Mouse (Mus musculus): ENCODE results near the gene Grn. TPM values are rescaled to one million over a fixed set of nuclear protein-coding genes. Genes with fewer than 3 reads are reported as not detected.
"Not testable (repeated sequence)": the region's sequence is repeated elsewhere in the genome, so short reads cannot be mapped to it uniquely, and the experiment has no call there.

The Grn gene
- total RNA-seq (2021): 198 and 230 TPM in 2 replicates
- long read RNA-seq, transcript Grn-201 (13 exons, 2,340 nt): major isoform, 129 of 219 reads
- long read RNA-seq, partial matches to known transcripts: 79 of 219 reads
- long read RNA-seq, other reads (novel, unspliced or antisense): 11 of 219 reads

DNA sequence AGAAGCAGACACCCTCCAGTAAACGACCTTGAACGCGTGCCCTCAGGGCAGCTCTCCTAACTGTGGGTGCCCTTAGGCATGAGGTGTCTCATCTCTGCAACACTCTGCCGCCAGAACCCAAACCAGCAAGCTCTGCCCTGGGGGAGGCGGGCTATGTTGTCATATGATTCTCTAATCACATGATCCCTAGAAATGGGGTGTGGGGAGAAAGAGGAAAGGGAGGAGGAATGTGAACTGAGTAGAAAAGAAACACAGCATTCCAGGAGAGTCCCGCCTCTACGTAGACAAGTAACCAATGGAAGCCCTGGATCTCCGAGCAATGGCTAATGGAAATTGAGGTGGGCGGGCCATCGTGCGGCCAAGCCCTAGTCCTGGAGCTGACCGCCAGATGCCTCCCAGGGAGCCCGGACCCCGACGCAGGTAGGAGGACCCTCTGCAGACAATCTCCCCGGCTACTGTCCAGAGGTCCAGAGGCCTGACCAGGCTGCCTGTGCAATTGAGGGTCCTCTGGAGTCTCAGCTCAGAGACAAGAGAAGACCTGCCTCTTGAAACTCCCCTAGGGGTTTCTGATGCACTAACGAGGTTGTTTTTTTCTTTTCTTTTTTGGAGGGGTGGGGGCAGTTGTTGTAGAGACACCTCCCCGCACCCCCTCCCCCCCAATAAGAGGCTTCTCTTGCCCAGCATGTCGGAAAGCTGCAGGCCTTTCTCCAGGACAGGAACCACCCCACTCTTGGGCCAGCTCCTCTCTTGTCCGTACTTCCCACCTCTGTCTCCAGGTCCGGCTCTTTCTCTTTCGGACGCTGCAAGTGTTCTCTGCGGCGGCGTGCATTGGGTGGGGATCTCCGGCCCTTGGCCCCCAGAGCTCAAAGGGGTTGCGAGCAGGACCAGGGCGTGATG, at the start of gene Grn:
Gene Grn (plus strand): TSS at position 195 of the 897 bp plus-strand sequence.
- peak; percentile 82 for DNase-seq

DNA sequence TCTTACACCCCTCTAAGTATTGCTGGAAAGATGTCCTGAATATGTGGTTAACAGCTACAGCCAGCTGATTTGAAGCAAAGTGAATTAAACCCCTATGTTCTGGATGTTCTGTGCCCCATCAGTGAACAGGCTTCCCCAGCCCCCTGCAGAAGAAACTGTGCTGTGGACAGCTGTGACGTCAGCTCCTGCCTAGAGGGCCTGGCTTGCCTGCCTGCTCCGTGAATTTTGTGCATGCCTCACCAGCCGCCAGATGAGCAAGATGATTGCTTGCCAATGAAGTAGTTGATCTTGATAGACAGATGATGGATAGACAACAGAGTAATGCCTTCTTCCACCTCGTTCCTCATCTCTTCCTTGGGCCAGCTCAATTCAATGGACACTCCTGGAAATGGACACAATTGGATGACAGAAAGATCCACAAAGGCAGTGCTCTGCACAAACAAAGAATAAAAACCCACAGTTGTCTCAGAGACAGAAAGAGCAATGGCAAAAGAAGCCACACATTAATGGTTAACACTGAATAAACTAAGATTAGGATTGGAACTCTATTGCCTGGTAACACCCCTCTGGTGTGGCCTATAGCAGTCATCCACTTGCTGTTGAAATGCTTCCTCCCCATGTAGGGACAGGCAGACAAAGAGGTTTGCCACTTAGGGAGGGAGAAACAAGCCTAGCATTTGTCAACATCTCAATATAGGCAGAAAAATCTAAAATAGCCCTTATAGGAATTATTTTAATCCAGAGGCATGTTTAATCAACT, 48.6 kb upstream of the Grn start:
- DNase-seq: no peak

DNA sequence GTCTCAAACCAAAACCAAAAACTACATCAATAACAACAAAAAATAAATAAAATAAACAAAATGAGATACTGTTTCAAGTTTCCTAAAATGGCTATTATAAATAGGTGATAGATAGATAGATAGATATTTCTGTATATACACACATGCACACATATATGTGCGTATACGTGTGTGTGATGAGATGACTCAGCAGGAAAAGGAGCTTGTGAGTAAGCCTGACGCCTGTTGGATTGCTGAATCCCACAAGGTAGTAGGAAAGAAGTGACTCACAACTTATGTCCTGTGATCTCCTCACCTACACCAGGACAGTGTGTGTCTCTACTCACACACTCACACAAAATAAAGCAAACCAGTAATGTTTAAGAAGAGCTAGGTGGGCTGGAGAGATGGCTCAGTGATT, 47.3 kb upstream of the Grn start:
- no peak for DNase-seq

DNA sequence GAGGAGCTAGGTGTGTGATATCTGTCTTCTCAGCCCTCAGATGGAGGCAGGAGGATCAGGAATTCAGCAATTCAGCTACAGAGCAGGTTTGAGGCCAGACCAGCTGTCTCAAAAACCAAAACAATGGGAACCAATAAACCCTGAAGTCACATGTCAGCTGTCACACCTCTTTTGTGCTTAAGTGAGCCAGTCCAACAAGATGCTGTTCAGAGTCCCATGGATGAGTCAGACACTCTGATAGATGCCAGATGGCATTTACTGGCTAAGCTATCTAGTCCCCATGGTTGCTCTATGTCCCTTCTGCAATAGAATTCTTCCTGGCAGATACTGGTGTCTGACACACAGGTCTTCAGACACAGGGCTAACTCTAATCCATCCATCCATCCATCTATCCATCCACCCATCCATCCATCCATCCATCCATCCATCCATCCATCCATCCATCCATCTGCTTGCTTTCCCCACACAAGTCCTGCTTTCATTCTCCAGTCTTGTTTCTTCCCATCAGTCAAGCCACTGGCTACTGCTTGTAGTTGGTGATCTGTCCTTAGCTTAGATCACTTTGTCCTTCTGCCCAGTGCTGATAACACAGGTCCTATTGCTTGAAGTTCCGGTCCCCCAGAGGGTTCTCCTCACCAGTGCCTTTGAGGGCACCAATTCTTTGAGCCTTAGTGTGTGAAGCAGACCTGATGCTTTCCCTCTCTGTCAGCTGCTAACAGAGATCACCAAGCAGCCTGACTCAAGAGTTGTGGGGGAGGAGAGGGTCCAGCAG, 46.6 kb upstream of the Grn start:
- no peak for DNase-seq

DNA sequence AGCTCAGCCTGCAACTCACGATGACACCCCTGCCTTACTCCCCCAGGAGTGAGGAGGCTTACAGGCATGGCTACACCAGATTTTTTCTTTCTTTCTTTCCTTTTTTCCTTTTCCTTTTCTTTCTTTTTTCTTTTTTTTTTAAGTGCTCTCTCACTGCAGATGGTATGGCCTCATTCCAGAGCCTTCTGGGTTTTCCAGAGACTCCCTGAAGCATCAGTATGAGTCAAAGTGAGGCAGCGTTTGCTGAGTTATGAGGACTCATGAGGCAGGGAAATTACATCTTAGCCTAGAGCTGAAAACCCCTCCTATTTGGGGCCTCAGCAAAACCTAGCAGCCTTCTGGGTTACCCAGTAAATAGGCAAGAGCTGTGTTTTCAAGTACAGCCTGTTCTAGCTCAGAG, 45.7 kb upstream of the Grn start:
- DNase-seq: no peak

DNA sequence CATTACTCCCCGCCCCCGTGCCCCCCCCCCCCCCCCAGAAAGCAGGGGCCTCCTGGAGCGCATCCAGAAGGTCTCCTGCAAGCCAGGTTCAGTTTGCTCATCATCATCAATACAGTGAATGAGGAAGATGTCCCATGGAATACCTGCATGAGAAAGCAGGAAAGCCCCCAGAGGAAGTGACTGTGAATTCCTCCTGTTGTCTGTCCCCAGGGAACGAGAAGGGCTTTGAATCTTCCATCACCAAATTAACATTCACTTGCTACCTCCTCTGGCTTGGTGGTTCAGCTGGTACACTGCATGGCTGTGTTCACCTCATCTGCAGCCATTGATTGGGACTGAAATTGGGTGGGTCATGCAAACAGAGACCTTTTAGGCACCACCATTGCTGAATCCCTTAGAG, 45.0 kb upstream of the Grn start:
- no peak for DNase-seq

DNA sequence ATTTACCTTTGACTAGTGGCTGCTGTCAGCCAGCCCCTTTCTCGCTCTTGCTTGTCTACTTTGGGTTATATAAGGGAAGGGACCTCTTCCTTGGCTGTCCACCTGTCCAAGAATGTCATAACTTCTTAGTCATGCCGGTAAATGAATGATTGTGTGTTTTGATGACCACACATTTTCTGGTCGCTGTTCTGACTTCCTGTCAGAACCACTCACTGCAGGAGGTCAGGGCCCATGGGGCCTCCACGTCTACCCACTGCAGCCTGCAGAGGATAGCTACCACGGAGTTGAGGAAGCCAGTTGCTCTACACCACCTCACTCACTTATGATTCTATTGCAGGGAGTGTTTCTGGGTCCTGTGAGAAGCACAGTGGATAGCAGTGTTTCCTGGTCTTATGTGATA, 44.0 kb upstream of the Grn start:
- no peak for DNase-seq

DNA sequence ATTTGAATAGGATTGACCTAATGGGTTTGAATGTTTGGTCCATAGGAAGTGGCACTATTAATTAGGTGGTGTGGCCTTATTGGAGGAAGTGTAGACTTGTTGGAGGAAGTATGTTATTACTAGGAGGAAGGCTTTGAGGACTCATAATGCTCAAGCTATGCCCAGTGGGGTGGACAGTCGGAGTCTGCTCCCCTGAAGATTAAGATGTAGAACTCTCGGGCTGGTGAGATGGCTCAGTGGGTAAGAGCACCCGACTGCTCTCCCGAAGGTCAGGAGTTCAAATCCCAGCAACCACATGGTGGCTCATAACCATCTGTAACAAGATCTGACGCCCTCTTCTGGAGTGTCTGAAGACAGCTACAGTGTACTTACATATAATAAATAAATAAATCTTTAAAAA, 40.7 kb upstream of the Grn start:
- not testable (repeated sequence) for DNase-seq

DNA sequence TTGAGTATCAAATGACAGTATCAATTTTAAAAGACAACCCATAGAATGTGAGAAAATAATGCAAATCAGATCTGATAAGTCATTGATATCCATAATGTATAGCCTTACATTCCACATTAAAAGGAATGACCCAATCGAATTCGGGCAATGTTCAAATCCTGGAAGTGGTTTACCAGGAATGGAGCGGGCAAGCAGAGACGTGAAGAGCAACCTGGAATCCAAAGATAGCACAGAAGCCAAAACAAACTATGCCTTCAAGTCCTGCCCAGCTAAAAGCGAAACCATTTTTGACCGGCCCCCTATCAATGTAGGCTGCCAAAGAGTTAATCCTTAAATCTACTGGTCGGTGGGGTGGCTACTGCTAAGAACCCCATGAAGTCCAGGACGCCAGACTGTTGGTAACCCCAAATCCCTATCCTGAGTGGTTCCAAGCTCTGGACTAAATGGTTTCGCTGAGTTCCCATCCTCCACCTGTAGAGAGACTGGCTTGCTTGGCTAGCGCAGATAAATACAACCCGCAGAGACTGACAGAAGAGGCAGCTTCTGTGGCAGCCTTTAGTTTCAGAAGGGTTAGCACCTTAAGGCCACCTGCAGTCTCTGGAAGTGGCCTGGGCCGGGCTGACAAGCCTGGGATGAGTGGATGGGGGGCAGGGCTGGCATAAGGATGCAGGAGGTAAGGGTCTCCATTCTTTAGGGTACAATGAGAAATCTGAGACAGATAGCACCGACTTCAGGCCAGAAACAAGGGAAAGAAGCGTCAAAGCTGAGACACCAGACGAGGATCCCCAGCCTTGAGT, 37.5 kb upstream of the Grn start:
- no peak for DNase-seq

DNA sequence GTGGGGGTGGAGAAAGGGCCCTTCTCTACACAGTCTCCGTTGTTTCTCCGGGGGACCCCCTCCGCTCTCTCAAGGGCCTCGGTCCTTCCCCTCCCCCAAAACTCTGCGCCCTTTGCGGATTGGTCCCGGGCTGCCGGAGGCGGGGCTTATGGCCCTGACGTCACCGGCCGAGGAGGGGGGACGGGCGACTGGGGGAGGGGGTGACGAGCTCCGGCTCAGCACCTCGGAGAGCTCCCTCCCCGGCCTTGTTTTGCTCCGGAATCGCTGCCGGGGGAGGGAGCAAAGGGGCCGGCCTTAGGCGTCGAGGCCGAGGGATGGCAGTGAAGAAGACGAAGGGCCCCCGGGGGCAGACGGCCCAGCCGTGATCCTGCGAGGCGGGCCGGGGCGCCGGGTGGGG, 36.9 kb upstream of the Grn start, which contains the start of gene Rundc3a:
Gene Rundc3a (plus strand): TSS at position 166 of the 397 bp plus-strand sequence.
- peak; percentile 92 for DNase-seq

DNA sequence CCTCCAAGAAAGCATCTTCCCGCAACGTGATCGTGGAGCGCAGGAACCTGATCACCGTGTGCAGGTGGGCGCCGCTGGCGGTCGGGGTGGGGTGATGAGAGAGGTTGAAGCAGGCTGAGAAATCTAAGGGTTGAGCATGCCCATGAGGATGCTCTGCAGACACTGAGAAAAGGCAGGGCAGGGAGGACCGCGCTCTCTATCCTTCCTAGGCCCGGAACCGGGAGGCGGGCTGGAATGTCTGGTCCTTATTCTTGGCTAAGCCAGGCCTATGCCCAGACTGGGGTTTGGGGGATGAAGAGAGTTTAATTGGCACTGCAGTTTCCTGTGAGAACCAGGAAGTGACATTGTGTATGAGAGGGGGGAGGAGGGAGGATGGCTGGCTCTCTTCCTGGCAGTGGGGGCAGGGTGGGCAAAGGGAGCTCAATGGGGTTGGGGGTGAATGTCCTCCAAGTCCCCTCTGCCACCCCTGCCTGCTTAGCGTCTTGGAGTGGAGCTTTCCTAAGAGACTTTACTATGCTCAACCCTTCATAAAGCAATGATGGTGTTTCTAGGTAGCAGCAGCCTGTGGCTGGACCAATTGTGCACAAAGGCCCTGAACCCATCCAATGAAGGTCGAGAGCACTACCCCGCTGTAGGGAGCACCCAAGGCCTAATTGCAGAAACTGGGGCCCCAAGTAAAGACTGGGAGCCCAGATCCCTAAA, 36.2 kb upstream of the Grn start:
- no peak for DNase-seq

DNA sequence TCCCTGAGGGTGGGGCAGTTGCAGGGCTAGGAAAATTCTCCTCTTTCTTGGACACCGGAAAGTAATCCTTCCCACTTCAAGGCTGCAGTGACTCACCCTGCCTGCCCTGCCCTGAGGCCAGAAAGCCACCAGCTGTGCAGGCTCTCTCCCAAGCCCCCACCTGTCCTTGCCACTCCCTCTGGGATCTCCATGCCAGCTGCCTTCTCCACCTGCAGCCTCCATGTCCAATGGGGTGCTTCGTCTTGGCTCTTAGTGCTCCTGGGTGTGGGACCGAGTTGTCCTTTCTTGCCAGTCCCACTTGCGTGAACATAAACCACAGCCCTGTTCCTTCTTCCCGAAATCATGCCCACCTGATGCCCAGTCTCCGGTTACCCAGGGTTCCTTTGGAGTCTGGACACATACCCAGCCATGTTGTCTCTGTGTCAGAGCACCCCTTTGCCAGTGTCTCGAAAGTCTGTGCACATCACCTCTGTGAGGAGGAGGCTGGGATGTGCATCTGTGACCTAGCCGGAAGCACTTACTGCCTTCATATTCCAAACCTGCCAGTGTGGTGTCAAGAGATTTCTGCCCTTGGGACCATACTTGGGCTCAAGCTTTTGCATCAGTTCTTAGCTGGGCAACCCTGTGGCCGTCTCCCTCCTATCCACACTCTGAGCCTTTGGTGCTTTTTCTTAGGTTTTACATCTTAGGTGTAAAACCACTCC, 35.5 kb upstream of the Grn start:
- DNase-seq: no peak

DNA sequence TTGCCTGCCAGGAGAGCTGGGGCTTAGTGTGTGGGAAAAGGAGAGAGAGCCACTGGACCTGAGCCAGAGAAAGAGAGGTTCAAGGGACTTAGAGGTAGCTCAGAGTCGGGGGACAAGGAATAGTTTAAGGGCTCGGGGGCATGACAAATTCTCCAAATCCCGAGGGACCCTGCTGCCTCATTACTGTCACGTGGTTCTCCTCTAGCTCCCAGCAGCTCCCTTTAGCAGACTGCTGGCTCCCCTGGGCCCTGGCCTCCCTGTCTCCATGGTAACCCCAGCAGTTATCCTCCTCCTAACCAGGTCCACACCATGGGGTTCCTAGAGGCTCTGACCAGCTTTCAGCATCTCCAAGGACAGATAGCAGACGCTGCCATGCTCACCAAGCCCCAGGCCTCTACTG, 34.9 kb upstream of the Grn start:
- no peak for DNase-seq

DNA sequence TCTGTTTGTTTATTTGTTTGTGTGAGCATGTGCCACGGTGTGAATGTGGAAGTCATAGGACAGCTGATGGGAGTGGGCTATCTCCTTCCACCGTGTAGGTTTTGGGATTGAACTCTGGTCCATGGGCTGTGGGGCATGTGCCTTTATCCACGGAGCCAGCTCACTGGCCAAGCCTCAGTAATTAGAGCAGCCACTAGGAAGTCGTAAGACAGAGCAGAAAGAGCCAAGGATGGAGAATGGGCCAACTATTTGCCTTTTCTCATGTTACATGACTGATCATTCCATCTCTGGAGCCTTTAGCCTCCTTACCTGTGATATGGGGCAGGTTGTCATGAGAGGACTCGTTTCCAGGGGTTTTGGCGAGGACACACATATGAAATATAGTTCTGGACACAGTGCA, 33.9 kb upstream of the Grn start:
- no peak for DNase-seq

DNA sequence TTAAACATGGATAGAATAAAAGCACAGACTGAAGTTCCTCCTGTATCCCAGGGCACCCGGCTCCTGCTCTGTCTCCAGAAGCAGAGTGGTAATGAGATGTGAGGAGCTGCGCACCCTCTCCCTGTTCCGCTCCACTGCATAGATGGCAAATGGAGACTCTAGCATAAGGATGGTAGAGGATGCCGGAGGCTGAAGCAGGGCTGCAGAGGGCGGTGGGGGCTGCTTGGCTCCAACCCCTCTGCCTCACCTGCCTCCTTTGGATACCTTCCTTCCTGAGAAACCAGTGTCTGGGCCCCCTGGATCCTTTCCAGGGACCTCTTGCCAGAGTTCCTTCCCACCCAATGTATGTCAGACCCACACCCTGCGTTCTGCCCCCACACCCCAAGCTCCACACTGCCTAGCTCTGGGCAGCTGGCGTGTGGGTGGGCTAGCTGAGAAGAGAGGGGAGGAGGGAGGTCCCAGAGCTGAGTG, 33.4 kb upstream of the Grn start:
- no peak for DNase-seq

DNA sequence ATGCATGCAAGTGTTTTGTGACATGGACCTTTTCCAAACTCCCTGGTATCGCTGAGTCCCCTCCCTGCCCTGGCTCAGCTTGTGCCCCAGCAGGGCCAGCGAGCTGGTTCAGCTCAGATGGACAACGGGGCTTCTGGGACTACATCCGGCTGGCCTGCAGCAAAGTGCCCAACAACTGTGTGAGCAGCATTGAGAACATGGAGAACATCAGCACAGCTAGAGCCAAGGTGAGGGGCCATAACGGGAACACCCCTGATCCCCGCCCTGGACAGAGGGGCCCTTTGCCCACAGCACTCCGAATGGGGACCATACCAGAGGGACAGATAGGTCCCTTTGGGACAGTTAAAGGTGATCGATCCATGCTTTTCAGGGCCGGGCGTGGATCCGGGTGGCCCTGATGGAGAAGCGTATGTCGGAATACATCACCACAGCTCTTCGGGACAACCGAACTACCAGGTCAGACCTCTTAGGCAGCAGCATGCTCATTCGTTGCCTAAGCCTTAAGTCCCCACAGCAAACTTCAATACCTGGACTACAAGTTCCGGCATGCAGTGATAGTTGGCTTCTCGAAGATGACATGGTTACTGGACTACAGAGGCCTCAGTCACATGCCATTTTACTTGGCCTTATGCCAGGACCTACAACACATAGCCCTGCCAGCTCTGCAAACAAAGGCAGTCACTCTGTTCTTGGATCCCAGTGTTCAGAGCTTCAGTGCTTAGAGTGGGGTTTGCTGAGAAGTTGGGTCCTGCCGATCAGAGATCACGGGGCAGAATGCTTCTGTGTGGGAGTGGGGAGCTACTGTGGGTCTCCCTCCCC, 31.9 kb upstream of the Grn start:
- DNase-seq: no peak

DNA sequence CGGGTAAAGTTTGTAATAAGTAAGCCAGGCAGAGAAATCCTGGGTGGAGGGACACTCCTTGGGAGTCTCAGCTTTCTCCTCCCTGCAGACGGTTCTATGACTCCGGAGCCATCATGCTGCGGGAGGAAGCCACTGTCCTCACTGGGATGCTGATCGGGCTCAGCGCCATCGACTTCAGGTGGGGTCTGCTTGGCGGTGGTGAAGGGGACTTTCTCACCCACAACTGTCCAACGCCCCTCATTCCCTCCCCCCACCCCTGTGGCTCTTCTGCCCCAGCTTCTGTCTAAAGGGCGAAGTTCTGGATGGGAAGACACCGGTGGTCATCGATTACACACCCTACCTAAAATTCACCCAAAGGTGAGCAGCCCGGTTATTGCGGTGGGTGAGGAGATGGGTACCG, 31.0 kb upstream of the Grn start:
- DNase-seq: no peak

DNA sequence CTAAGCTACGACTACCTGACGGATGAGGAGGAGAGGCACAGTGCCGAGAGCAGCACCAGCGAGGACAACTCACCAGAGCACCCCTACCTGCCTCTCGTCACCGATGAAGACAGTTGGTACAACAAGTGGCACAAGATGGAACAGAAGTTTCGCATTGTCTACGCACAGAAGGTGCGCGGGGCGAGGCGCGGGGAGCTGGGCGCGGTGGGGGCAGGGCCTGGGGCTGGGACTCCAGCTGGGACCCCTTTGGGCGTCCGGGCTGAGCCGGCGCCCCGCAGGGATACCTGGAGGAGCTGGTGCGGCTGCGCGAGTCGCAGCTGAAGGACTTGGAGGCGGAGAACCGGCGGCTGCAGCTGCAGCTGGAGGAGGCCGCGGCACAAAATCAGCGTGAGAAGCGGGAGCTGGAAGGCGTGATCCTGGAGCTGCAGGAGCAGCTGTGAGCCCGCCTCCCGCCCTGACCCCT, 30.5 kb upstream of the Grn start:
- no peak for DNase-seq

DNA sequence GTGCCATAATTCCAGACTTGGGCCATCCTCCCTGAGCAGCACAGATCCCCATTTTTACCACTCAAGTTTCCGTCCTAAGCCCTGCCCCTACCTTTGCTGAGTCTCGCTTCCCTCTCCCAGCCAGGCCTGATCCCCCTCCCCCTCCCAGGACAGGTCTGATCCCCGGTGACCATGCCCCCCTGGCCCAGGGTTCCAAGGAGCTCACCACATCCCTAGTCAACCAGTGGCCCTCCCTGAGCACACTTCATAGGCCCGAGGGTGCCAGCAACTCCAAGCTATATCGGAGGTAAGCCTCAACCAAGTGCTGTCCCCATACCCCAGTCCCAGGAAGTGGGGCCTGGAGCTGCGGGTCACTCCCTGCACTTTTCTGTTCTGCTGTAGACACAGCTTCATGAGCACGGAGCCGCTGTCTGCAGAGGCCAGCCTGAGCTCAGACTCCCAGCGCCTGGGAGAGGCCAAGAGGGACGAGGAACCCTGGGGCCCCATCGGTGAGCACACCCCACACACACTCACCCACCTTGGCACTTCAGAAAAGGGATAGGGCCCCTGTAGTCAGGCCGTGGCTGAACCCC, 29.5 kb upstream of the Grn start:
- DNase-seq: no peak

Measured in adrenal gland, postnatal 25 days (tissue).